Mouse (Mus musculus): ENCODE measurements around the gene Ermard.
"Not testable (repeated sequence)": the region's sequence is repeated elsewhere in the genome, so short reads cannot be mapped to it uniquely, and the experiment has no call there.

Gene Ermard

GRCm38 (mm10) chr17:15041175-15041729 lies at the start of gene Ermard, which contains the start of the genes Tcte3 and Gm3448:
Gene Ermard, plus strand, starts transcription at chr17:15041208.
Gene Tcte3, minus strand, starts transcription at chr17:15041488.
Gene Gm3448, minus strand, starts transcription at chr17:15041537.
- DNase-seq (ENCODE audit: low read depth, low spot score) = not testable (repeated sequence)

GRCm38 (mm10) chr17:14992522-14993138 lies 48.4 kb upstream of the Ermard start:
- not testable (repeated sequence) for DNase-seq (ENCODE audit: low read depth, low spot score)

DNA sequence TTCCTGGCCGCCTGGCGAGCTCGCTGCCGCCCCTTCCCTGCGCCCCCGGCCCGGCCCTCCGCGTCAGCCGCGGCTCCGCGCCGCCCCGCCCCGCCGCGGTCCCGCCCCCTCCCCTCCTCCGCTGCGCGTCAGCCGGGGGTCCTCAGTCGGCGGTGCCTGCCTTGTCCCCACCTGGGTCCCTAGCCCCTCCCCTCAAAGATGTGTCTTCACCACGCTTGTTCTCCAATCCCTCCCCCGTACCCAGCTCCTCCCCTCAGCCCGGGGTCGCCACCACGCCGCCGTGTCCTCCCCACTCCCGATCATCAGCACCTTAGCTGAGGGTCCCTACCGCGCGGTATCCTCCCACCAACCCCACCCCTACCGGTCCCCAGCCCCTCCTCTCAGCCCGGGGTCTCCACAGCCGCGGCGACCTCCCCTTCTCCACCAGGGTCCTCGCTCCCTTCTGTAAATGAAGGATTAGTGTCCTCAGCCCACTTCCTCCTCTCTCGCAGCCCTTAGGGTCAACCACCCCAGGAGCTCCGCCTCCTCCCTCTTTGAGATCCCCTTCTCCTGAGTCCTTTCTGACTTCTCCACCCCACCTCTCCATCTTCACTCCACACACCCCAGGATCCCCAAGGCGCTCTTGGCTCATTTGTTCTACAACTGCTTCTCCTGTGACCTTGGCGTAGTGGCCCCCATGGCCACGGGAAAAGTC lies 47.7 kb upstream of the Ermard start:
- DNase-seq (ENCODE audit: low read depth, low spot score) = not testable (repeated sequence)

DNA sequence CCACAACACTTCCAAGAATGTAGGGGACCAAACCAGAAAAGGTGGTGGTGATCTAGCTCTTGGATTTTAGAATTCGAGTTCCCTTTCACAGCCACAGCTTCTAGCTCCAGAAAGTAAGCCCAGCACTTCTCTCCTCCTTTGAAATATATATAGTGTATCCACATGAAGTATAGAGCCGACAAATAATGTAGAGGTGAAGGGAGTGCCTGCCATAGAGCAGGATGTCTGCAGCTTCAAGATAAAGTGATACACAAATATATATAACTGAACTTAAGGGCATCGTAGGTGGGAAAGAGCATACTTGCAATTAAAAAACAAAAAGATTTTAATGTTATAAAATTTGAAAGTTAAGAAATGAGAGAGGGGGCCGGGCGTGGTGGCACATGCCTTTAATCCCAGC lies 46.9 kb upstream of the Ermard start:
- not testable (repeated sequence) for DNase-seq (ENCODE audit: low read depth, low spot score)

DNA sequence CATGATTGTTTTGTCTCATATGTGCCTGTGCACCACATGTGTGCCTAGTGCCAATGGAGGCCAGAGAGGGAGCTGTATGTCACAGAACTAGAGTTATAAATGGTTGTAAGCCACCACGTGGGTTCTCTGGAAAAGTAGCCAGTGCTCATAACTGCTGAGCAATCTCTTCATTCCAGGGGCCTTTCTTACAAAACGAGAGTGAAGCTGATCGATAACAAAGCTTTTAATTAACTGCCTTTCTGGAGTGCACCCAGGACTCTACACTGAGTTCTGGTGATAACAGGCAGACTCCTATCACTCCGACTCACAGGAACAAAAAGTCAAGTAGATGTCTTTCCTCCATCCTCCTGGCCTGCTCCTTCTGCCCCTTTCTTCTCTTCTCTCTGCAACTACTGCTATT lies 41.0 kb upstream of the Ermard start:
- DNase-seq (ENCODE audit: low read depth, low spot score) = not testable (repeated sequence)

DNA sequence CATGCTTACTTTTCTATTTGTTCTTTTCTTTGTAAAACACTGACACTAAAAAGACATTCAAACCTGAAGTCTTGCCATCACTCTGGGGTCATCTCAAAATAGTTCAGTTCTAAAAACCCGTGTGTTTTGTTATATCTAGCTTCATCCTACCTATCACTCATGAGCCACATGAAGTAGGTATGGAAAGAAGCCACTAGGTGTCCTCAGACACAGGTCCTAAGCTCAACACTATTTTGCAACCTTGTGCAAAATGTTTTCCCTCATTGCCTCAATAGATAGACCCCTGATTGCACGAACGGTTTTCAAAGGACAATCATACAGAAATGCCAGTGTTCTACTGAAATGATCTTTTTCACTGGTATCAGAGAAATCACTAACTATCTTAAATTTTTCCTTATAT lies 31.9 kb upstream of the Ermard start:
- not testable (repeated sequence) for DNase-seq (ENCODE audit: low read depth, low spot score)

GRCm38 (mm10) chr17:15009706-15010413 lies 31.1 kb upstream of the Ermard start, which contains the start of gene Gm3435:
Gene Gm3435, plus strand, starts transcription at chr17:15010176.
- DNase-seq (ENCODE audit: low read depth, low spot score) = not testable (repeated sequence)

- DNase-seq (ENCODE audit: low read depth, low spot score) = peak; percentile 60
These were observed 19.3 kb upstream of the Ermard start for GRCm38 (mm10) chr17:15021503-15022220.

GRCm38 (mm10) chr17:15023878-15024492 lies 17.0 kb upstream of the Ermard start:
- DNase-seq (ENCODE audit: low read depth, low spot score) = not testable (repeated sequence)

DNA sequence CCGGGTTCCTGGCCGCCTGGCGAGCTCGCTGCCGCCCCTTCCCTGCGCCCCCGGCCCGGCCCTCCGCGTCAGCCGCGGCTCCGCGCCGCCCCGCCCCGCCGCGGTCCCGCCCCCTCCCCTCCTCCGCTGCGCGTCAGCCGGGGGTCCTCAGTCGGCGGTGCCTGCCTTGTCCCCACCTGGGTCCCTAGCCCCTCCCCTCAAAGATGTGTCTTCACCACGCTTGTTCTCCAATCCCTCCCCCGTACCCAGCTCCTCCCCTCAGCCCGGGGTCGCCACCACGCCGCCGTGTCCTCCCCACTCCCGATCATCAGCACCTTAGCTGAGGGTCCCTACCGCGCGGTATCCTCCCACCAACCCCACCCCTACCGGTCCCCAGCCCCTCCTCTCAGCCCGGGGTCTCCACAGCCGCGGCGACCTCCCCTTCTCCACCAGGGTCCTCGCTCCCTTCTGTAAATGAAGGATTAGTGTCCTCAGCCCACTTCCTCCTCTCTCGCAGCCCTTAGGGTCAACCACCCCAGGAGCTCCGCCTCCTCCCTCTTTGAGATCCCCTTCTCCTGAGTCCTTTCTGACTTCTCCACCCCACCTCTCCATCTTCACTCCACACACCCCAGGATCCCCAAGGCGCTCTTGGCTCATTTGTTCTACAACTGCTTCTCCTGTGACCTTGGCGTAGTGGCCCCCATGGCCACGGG lies 16.4 kb upstream of the Ermard start:
- DNase-seq (ENCODE audit: low read depth, low spot score) = not testable (repeated sequence)

DNA sequence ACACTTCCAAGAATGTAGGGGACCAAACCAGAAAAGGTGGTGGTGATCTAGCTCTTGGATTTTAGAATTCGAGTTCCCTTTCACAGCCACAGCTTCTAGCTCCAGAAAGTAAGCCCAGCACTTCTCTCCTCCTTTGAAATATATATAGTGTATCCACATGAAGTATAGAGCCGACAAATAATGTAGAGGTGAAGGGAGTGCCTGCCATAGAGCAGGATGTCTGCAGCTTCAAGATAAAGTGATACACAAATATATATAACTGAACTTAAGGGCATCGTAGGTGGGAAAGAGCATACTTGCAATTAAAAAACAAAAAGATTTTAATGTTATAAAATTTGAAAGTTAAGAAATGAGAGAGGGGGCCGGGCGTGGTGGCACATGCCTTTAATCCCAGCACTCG lies 15.5 kb upstream of the Ermard start:
- DNase-seq (ENCODE audit: low read depth, low spot score) = not testable (repeated sequence)

GRCm38 (mm10) chr17:15031414-15031813 lies 9.6 kb upstream of the Ermard start:
- not testable (repeated sequence) for DNase-seq (ENCODE audit: low read depth, low spot score)

DNA sequence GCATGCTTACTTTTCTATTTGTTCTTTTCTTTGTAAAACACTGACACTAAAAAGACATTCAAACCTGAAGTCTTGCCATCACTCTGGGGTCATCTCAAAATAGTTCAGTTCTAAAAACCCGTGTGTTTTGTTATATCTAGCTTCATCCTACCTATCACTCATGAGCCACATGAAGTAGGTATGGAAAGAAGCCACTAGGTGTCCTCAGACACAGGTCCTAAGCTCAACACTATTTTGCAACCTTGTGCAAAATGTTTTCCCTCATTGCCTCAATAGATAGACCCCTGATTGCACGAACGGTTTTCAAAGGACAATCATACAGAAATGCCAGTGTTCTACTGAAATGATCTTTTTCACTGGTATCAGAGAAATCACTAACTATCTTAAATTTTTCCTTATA lies 553 bp upstream of the Ermard start:
- not testable (repeated sequence) for DNase-seq (ENCODE audit: low read depth, low spot score)

DNA sequence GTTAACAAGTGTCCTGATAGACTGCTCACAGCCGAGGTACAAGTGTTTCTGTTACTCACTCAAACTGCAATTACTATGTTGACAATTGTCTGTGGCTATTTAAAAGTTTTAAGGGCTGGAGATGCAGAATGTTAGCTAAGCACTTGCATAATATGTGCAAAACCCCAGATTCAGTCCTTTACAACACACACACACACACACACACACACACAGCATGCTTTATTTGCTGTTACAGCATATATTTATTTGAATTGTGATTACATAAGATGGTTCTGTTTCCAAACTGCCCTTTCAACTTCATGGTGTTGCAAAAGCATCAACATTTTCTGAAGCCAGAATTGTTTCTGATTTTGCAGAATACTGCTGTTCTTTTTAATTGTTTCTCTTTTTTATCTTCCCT lies 9.3 kb downstream of the Ermard start:
- DNase-seq (ENCODE audit: low read depth, low spot score) = not testable (repeated sequence)

GRCm38 (mm10) chr17:15052766-15053165 lies 11.8 kb downstream of the Ermard start:
- DNase-seq (ENCODE audit: low read depth, low spot score) = peak; percentile 67

DNA sequence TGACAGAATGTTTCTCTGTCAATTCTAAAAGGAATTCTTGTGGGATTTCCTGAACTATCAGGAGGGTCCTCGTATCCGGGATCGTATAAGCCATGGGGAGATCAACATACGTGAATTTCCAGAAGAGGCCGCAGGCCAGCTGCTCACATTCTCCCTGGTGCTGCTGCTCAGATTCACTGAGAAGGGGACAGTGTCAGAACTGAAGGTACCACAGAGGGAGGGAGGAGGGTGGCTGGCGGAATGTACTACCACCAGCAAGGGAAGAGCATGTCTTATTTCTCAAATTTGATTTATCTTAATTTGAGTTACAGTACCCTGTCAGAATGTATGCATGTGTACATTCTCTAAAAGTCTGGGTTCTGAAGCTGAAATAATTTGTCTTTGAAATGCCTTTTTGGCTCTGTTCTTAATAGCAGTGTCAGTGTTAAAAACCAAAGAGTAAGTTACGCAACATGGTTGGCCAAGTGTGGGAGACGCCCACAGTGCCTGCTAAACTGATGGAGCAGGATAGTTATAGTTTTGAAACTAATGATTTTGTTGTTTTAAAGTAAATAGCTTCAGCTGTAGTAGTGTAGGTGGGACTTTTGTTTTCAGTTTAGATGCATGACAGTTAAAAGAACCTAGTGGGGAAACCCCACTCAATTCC lies 12.3 kb downstream of the Ermard start:
- DNase-seq (ENCODE audit: low read depth, low spot score) = not testable (repeated sequence)

DNA sequence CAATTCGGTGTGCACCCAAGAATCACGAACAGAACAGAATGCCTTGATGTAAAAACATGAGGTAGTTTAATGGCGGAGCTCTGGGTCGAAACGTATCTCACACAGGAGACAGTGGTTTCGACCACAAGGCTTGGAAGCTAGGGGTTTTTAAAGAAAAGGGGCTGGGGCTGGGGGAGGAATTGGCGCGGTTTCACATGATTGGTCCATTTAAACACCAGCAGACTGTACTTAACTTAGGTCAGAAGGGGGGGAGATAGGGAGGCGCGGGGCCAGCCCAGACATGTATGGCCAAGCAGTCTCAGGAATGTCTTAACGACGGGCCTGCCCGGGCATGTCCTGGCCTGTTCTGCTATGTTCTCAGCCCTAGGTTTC lies 12.8 kb downstream of the Ermard start:
- DNase-seq (ENCODE audit: low read depth, low spot score) = not testable (repeated sequence)

GRCm38 (mm10) chr17:15055925-15056324 lies 14.9 kb downstream of the Ermard start:
- no peak for DNase-seq (ENCODE audit: low read depth, low spot score)

GRCm38 (mm10) chr17:15058161-15058591 lies 17.2 kb downstream of the Ermard start:
- DNase-seq (ENCODE audit: low read depth, low spot score) = no peak

GRCm38 (mm10) chr17:15059646-15060045 lies 18.6 kb downstream of the Ermard start:
- DNase-seq (ENCODE audit: low read depth, low spot score) = peak; percentile 20

All from R1 (cell line).